Comparison of ENCODE assay signal across 27 mouse cellular contexts in the genomic region with DNA sequence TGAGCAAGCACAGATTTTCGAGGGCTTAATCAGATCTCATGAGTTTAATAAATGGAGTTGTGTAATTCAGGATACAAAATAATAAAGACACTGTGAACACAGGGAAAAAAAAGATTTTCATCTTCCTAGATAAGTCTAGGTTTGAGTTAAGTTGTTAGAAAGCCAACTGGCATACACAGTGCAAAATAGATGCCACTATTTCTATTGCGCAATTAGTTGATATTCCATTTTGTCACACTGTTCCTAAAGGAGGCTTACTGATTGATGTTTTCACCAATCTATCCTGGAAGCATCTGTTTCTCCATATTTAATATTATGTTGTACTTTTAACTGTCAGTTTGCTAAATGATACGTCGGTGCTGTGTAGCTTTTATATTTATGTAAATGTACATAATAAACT.
"Had no signal": no experiment of that assay in that cellular context is flagged by ENCODE, and none has a peak within 500 bp of the region (broad histone marks: within the 10 kb centered on the region; RNA-seq: fewer than 3 reads in every experiment).

No protein-coding gene starts in this region.

- H3K4me1 ChIP-seq: embryonic facial prominence, embryonic 10.5 days; embryonic facial prominence, embryonic 12.5 days; embryonic facial prominence, embryonic 13.5 days; embryonic facial prominence, embryonic 15.5 days; forebrain, embryonic 10.5 days; forebrain, embryonic 12.5 days; forebrain, embryonic 13.5 days; forebrain, embryonic 15.5 days had no signal

- H3K4me2 ChIP-seq: embryonic facial prominence, embryonic 12.5 days; embryonic facial prominence, embryonic 13.5 days; embryonic facial prominence, embryonic 15.5 days; forebrain, embryonic 12.5 days; forebrain, embryonic 13.5 days; forebrain, embryonic 15.5 days had no signal

- H3K27me3 ChIP-seq: embryonic facial prominence, embryonic 12.5 days; embryonic facial prominence, embryonic 13.5 days; embryonic facial prominence, embryonic 15.5 days; forebrain, embryonic 12.5 days; forebrain, embryonic 13.5 days; forebrain, embryonic 15.5 days had no signal

- DNase-seq: cerebellum, adult 8-10 months; cerebellum, adult 9-10 months; cerebellum, adult 9-11 months; cerebellum, postnatal 10 days; cerebellum, postnatal 14 days; cerebellum, postnatal 25 days; cerebellum, postnatal 36 days; embryo, embryonic 11 days; forebrain, postnatal 0 days; gastrocnemius, adult 2 months; gastrocnemius, postnatal 10 days; gastrocnemius, postnatal 14 days; gastrocnemius, postnatal 25 days; gastrocnemius, postnatal 36 days; heart, adult 18-20 months; heart, adult 2 months had no signal

- ATAC-seq: forebrain, embryonic 13.5 days; forebrain, embryonic 14.5 days; forebrain, embryonic 15.5 days; forebrain, embryonic 16.5 days; forebrain, postnatal 0 days had no signal

- H3K9ac ChIP-seq: embryonic facial prominence, embryonic 12.5 days; embryonic facial prominence, embryonic 13.5 days; embryonic facial prominence, embryonic 15.5 days; forebrain, embryonic 12.5 days; forebrain, embryonic 13.5 days; forebrain, embryonic 15.5 days; forebrain, postnatal 0 days had no signal

- H3K4me3 ChIP-seq: embryonic facial prominence, embryonic 10.5 days; embryonic facial prominence, embryonic 12.5 days; embryonic facial prominence, embryonic 13.5 days; embryonic facial prominence, embryonic 15.5 days; erythroblast, embryonic 14.5 days; forebrain, embryonic 10.5 days; forebrain, embryonic 12.5 days; forebrain, embryonic 13.5 days; forebrain, embryonic 15.5 days; gastrocnemius, adult 2 months; heart, adult 2 months had no signal

- H3K27ac ChIP-seq: embryonic facial prominence, embryonic 10.5 days; embryonic facial prominence, embryonic 12.5 days; embryonic facial prominence, embryonic 13.5 days; embryonic facial prominence, embryonic 15.5 days; forebrain, embryonic 10.5 days; forebrain, embryonic 12.5 days; forebrain, embryonic 13.5 days; forebrain, embryonic 15.5 days; gastrocnemius, adult 2 months; heart, adult 2 months had no signal

- H3K9me3 ChIP-seq: embryonic facial prominence, embryonic 10.5 days; embryonic facial prominence, embryonic 12.5 days; embryonic facial prominence, embryonic 13.5 days; embryonic facial prominence, embryonic 15.5 days; forebrain, embryonic 10.5 days; forebrain, embryonic 12.5 days; forebrain, embryonic 13.5 days; forebrain, embryonic 15.5 days had no signal
